Mouse (Mus musculus) hindbrain, postnatal 0 days (tissue): ENCODE data around the gene Ugt1a10. TPM values are rescaled to one million over a fixed set of nuclear protein-coding genes. Genes with fewer than 3 reads are reported as not detected.
"Not testable (repeated sequence)": the region's sequence is repeated elsewhere in the genome, so short reads cannot be mapped to it uniquely, and the experiment has no call there.

ENCODE experiments used
- ATAC-seq: fragments of 200-750 bp; cut with Nextera tagmentation; 2 replicates; pipeline ENCODE4 v1.8.0; 2017; ENCODE audit warnings: mild to moderate bottlenecking, moderate TSS enrichment, moderate library complexity
- DNase-seq: peaks from one replicate; pipeline ENCODE4 v3.0.0-alpha.2; 2015; ENCODE audit warnings: low spot score
- H3K27ac ChIP-seq: fragments of 300-500 bp; sonication (generic); 2 replicates; pipeline ENCODE4 v1.5.1; 2014; ENCODE audit warnings: mild to moderate bottlenecking
- H3K27me3 ChIP-seq: fragments of 300-500 bp; sonication (generic); 2 replicates; pipeline ENCODE4 v1.6.1; 2014; ENCODE audit warnings: low read length, mixed read lengths; ENCODE audit not compliant: insufficient read depth
- H3K36me3 ChIP-seq: fragments of 300-500 bp; sonication (generic); 2 replicates; pipeline ENCODE4 v1.6.1; 2014; ENCODE audit warnings: low read length, mixed read lengths; ENCODE audit not compliant: insufficient read depth
- H3K4me1 ChIP-seq: fragments of 300-500 bp; sonication (generic); 2 replicates; pipeline ENCODE4 v1.6.1; 2014; ENCODE audit warnings: antibody characterized with exemption, low read length, mixed read lengths; ENCODE audit not compliant: insufficient read depth
- H3K4me2 ChIP-seq: fragments of 300-500 bp; sonication (generic); 2 replicates; pipeline ENCODE4 v1.6.1; 2014; ENCODE audit warnings: low read depth, mild to moderate bottlenecking, low read length, moderate library complexity, mixed read lengths
- H3K4me3 ChIP-seq: fragments of 300-500 bp; sonication (generic); 2 replicates; pipeline ENCODE4 v1.5.1; 2014; ENCODE audit warnings: low read length
- H3K9ac ChIP-seq: fragments of 300-500 bp; sonication (generic); replicated peaks from 2 replicates; pipeline ENCODE4 v1.6.1; 2014; ENCODE audit warnings: mild to moderate bottlenecking, low read length, moderate library complexity, mixed read lengths
- H3K9me3 ChIP-seq: fragments of 300-500 bp; sonication (generic); 2 replicates; pipeline ENCODE4 v1.6.1; 2016; ENCODE audit warnings: low read length, mixed read lengths
- CTCF ChIP-seq: IDR thresholded peaks from 2 replicates; pipeline ENCODE4 v1.5.1; 2016; ENCODE audit warnings: antibody characterized with exemption, control low read depth, low read depth
- WGBS: fragments of 180-500 bp; shearing (Covaris S2); extraction: QIAGEN DNeasy Blood & Tissue Kit; methylation state at CpG from one replicate; pipeline ENCODE4 v1.1.7; 2014; 5-methylcytosine and 5-hydroxymethylcytosine counted together
- polyA plus RNA-seq: library from polyadenylated mRNA; unstranded; fragments of >200 nt; fragmentation: Nextera tagmentation; extraction: Ambion mirVana; gene quantifications from 2 replicates; pipeline ENCODE4 v1.2.1, GENCODE M21; 2015
- total RNA-seq: library from RNA; depleted of rRNA; stranded (reverse); fragments of >200 nt; gene quantifications from 2 replicates; pipeline ENCODE4 v1.2.3, GENCODE M21; 2014

Gene Ugt1a10
- total and polyA plus RNA-seq, 2 experiments from 2014 or later, result not detected

DNA sequence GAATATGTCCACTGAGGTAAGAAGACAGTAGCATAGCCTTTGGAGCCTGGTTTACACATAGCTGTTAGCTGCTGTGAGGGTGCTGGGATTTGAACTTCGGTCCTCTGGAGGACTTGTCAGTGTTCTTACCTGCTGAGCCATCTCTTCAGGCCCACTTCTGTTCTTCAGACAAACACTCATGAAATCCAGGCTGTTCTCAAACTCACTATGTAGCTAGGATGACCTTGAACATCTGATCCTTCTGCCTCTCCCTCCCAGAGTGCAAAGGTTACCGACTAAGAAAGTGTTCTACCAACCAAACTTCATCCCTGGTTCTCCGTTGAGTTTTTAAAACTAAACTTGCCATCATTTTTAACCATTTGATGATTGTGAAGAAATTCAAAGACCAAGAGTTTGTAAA is 82.1 kb downstream of the Ugt1a10 start:
- no peak overlapping the region for H3K9ac ChIP-seq
- 87% methylated on average over 3 of the region's 3 CpGs for WGBS
- H3K27me3 ChIP-seq, result no peaks in the 10 kb centered on the region
- no peak for ATAC-seq
- TF ChIP-seq CTCF, result no peak
- no peak overlapping the region for H3K4me3 ChIP-seq
- H3K27ac ChIP-seq, result no peak overlapping the region
- H3K4me2 ChIP-seq, result no peak overlapping the region
- H3K4me1 ChIP-seq, result no peaks in the 10 kb centered on the region
- no peak for DNase-seq
- H3K36me3 ChIP-seq, result no peaks in the 10 kb centered on the region
- no peaks in the 10 kb centered on the region for H3K9me3 ChIP-seq

DNA sequence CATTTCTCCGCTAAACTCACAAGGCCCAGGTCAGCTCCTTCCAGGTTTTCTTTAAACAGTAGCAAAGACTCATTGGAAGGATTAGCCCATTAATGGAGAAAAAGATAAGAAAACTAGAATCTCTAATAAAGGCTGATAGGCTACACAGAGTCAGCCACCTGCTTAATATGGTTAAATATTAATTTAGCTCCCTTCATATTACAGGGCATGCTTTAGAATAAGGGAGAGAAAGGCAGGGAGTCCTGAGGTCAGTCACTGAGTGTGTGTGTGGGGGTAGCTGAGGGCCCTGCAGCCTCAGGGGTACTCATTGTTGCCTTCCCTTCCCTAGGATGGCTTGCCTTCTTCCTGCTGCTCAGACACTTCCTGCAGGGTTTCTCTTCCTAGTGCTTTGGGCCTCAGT is 83.0 kb downstream of the Ugt1a10 start:
- TF ChIP-seq CTCF, result no peak
- no peaks in the 10 kb centered on the region for H3K4me1 ChIP-seq
- no peak overlapping the region for H3K9ac ChIP-seq
- H3K27me3 ChIP-seq, result no peaks in the 10 kb centered on the region
- H3K27ac ChIP-seq, result no peak overlapping the region
- no peak for DNase-seq
- WGBS, result 97% methylated on average over 1 of the region's 1 CpGs
- H3K4me3 ChIP-seq, result no peak overlapping the region
- H3K36me3 ChIP-seq, result no peaks in the 10 kb centered on the region
- no peak overlapping the region for H3K4me2 ChIP-seq
- H3K9me3 ChIP-seq, result no peaks in the 10 kb centered on the region
- no peak for ATAC-seq

DNA sequence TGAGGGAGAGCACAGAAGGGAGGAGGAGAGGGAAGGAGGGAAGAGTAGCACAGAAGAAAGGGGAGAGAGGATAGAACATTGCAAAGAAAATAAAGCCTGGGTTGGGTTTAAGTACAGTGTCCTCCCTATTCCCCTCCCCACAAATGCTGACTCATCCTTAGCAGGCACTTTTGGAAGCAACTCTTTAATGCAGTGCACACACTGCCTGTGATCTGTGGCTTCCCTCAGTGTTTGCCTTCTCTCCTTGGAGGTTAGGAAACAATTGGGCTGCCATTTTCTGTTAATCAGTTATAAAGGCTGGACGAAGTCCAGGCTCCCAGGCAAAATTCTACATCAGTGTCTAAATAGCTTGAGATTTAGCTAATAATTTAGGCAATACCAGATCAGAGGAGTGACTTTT is 85.3 kb downstream of the Ugt1a10 start:
- ATAC-seq, H3K9ac ChIP-seq: not testable (repeated sequence)

DNA sequence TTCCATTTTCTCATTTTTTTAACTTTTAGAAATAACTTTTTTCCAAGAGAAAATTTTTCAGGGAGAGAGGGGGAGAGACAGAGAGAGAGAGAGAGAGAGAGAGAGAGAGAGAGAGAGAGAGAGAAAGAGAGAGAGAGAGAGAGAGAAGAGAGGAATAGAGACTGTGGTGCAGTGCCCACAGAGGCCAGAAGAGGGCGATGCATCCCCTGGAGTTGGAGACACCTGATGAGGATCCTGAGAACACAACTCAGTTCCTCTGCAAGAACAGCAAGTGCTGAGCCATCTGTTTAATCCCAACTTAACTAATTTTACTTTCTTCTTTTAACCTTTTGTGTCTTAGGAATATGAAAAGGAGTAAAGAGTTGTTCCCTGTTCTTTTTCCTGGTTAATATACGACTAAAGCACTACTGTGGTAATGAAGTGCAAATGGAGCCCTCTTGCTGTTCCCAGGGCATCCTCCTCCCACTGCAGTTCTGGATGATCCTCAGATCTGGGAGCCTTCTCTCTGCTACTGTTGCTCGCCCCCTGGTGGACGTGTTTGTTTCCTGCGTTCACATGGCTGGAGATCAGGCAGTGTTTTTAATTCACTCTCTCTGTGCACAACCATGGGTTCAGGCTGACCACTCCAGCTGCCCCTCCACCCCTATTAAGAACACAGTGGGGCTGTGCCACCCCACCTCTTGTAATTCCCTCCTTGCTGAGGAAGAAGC is 88.9 kb downstream of the Ugt1a10 start:
- ATAC-seq (0 out of 2 replicates have a peak, but pooled peaks have one; percentile 45), DNase-seq (peak; percentile 36)
- H3K4me2 ChIP-seq, H3K4me1 ChIP-seq, H3K27ac ChIP-seq, H3K4me3 ChIP-seq, H3K36me3 ChIP-seq, H3K27me3 ChIP-seq, H3K9ac ChIP-seq, H3K9me3 ChIP-seq: not testable (repeated sequence)
- TF ChIP-seq CTCF, result peak; percentile 55
- 3% methylated on average over 5 of the region's 5 CpGs for WGBS

More for the DNA sequence above, 85.3 kb downstream of the Ugt1a10 start:
- not testable (repeated sequence) for H3K4me1 ChIP-seq, H3K9me3 ChIP-seq, H3K27me3 ChIP-seq, DNase-seq, H3K27ac ChIP-seq, H3K4me2 ChIP-seq, H3K4me3 ChIP-seq, H3K36me3 ChIP-seq
- WGBS, result 39% methylated on average over 1 of the region's 1 CpGs

DNA sequence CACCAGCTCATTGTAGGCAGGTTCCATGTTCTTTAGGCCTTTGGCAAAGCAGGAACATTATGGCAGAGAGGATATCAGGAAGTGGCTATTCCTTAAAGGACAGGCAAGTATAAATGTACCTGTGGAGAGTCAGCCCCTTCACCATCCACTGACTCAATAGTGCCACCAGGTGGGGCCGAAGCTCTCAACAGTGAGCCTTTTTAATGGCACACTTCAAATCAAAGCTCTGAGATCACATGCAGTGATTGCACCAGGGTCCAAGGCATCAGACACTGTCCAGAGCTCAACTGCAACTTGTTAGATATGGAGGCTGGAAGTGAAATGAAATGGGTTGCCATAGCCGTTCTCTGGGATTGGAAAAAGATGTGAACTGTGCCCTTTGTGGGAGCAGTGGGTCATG is 90.1 kb downstream of the Ugt1a10 start:
- WGBS, result 73% methylated on average over 2 of the region's 2 CpGs
- H3K4me3 ChIP-seq, H3K27me3 ChIP-seq, ATAC-seq, H3K4me2 ChIP-seq, H3K4me1 ChIP-seq, DNase-seq, H3K36me3 ChIP-seq, H3K9ac ChIP-seq, H3K9me3 ChIP-seq, H3K27ac ChIP-seq: not testable (repeated sequence)
- peak; percentile 53 for TF ChIP-seq CTCF

DNA sequence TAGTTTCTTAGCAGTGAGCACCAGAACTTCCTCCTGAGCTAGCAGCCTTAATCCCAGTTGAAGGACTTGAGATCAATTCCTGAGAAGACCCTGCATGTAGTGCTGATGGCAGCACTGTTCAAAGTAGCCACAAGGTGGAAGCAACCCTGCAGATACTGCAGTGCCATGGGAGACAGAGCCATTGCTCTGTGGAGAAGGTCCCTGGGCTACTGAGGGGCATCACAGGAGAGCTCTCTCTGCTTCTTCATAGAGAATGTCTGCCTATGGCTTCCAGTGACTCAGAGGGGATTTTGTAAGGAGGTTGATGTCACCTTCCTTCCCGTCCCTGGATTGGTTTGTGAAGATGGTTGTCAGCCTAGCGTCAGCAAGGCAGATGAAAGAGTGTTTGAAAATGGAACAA is 94.9 kb downstream of the Ugt1a10 start:
- H3K9me3 ChIP-seq, H3K9ac ChIP-seq, H3K4me1 ChIP-seq, H3K4me2 ChIP-seq, H3K27me3 ChIP-seq, H3K4me3 ChIP-seq, H3K27ac ChIP-seq, H3K36me3 ChIP-seq, ATAC-seq: not testable (repeated sequence)
- peak; percentile 43 for DNase-seq
- TF ChIP-seq CTCF, result peak; percentile 61
- WGBS, result 86% methylated on average over 2 of the region's 2 CpGs

DNA sequence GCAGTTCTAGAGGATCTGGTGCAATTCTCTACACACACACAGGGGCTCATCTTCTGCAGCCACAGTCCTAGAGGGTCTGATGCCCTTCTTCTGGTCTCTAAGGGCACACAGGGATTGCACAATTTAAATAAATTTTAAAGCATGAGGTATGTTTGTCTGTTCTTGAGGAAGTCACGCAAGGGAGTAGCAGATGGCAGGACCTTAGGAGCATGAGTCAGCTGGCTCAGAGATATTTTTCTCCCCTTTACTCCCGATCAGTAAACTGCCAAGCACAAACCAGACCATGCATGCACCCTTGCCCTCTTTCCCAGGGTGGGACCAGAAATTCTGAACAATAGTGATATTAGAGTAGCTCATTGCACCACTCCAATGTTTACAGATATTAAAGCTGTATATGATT is 103.2 kb downstream of the Ugt1a10 start:
- no peak overlapping the region for H3K4me2 ChIP-seq
- H3K9ac ChIP-seq, result no peak overlapping the region
- H3K27me3 ChIP-seq, result no peaks in the 10 kb centered on the region
- H3K4me3 ChIP-seq, result no peak overlapping the region
- ATAC-seq (no peak), DNase-seq (no peak)
- H3K4me1 ChIP-seq, result no peaks in the 10 kb centered on the region
- H3K36me3 ChIP-seq, result no peaks in the 10 kb centered on the region
- WGBS, result 83% methylated on average over 2 of the region's 2 CpGs
- no peak for TF ChIP-seq CTCF
- no peak overlapping the region for H3K27ac ChIP-seq
- no peaks in the 10 kb centered on the region for H3K9me3 ChIP-seq
